Mouse (Mus musculus): ENCODE results near the gene Iqgap2. TPM values are rescaled to one million over a fixed set of nuclear protein-coding genes. Genes with fewer than 3 reads are reported as not detected.
A peak's percentile ranks its signal among the peaks of the same experiment; 100 is the strongest.

The Iqgap2 gene
- polyA plus RNA-seq, 1 experiment from 2014 or later, result 4.8 TPM

GRCm38 (mm10) chr13:95685736-95686135 lies 206.0 kb downstream of the Iqgap2 start:
- no peaks in the 10 kb centered on the region for H3K9me3 ChIP-seq (ENCODE audit: control insufficient read depth, low read length)
- H3K27ac ChIP-seq (replicated peaks; ENCODE audit: low read depth, low read length), result no peak overlapping the region
- DNase-seq (no peak), ATAC-seq (ENCODE audit: low FRiP score, low TSS enrichment) (no peak)
- H3K27me3 ChIP-seq (ENCODE audit: control insufficient read depth, insufficient read depth, low read length), result no peaks in the 10 kb centered on the region
- no peaks in the 10 kb centered on the region for H3K36me3 ChIP-seq (ENCODE audit: control insufficient read depth, insufficient read depth, low read length)
- no peaks in the 10 kb centered on the region for H3K4me1 ChIP-seq (ENCODE audit: control insufficient read depth, insufficient read depth, low read length)
- 87% methylated on average over 5 of the region's 5 CpGs for WGBS
- H3K4me2 ChIP-seq (ENCODE audit: low read length), result no peak overlapping the region
- no peak overlapping the region for H3K9ac ChIP-seq (replicated peaks; ENCODE audit: low read length)
- H3K4me3 ChIP-seq (replicated peaks; ENCODE audit: low read depth, low read length), result no peak overlapping the region

GRCm38 (mm10) chr13:95684656-95685244 lies 207.0 kb downstream of the Iqgap2 start:
- Histone ChIP-seq H3K27me3 (ENCODE audit: control insufficient read depth, insufficient read depth, low read length) (no peaks in the 10 kb centered on the region), H3K4me1 (ENCODE audit: control insufficient read depth, insufficient read depth, low read length) (no peaks in the 10 kb centered on the region), H3K9me3 (ENCODE audit: control insufficient read depth, low read length) (no peaks in the 10 kb centered on the region), H3K9ac (replicated peaks; ENCODE audit: low read length) (no peak overlapping the region), H3K4me2 (ENCODE audit: low read length) (no peak overlapping the region), H3K4me3 (replicated peaks; ENCODE audit: low read depth, low read length) (no peak overlapping the region), H3K27ac (replicated peaks; ENCODE audit: low read depth, low read length) (no peak overlapping the region), H3K36me3 (ENCODE audit: control insufficient read depth, insufficient read depth, low read length) (no peaks in the 10 kb centered on the region)
- ATAC-seq (ENCODE audit: low FRiP score, low TSS enrichment) (no peak), DNase-seq (no peak)
- 96% methylated on average over 9 of the region's 9 CpGs for WGBS

GRCm38 (mm10) chr13:95679491-95679941 lies 212.2 kb downstream of the Iqgap2 start:
- 91% methylated on average over 4 of the region's 4 CpGs for WGBS
- no peaks in the 10 kb centered on the region for H3K27me3 ChIP-seq (ENCODE audit: control insufficient read depth, insufficient read depth, low read length)
- no peak overlapping the region for H3K4me3 ChIP-seq (replicated peaks; ENCODE audit: low read depth, low read length)
- H3K4me1 ChIP-seq (ENCODE audit: control insufficient read depth, insufficient read depth, low read length), result no peaks in the 10 kb centered on the region
- no peak overlapping the region for H3K9ac ChIP-seq (replicated peaks; ENCODE audit: low read length)
- no peaks in the 10 kb centered on the region for H3K36me3 ChIP-seq (ENCODE audit: control insufficient read depth, insufficient read depth, low read length)
- DNase-seq (no peak), ATAC-seq (ENCODE audit: low FRiP score, low TSS enrichment) (no peak)
- no peaks in the 10 kb centered on the region for H3K9me3 ChIP-seq (ENCODE audit: control insufficient read depth, low read length)
- H3K4me2 ChIP-seq (ENCODE audit: low read length), result no peak overlapping the region
- H3K27ac ChIP-seq (replicated peaks; ENCODE audit: low read depth, low read length), result no peak overlapping the region

- no peaks in the 10 kb centered on the region for H3K4me1 ChIP-seq (ENCODE audit: control insufficient read depth, insufficient read depth, low read length)
- no peak overlapping the region for H3K4me3 ChIP-seq (replicated peaks; ENCODE audit: low read depth, low read length)
- ATAC-seq (ENCODE audit: low FRiP score, low TSS enrichment), result no peak
- no peaks in the 10 kb centered on the region for H3K27me3 ChIP-seq (ENCODE audit: control insufficient read depth, insufficient read depth, low read length)
- H3K27ac ChIP-seq (replicated peaks; ENCODE audit: low read depth, low read length), result no peak overlapping the region
- no peak overlapping the region for H3K9ac ChIP-seq (replicated peaks; ENCODE audit: low read length)
- no peak overlapping the region for H3K4me2 ChIP-seq (ENCODE audit: low read length)
- WGBS, result 90% methylated on average over 5 of the region's 5 CpGs
- DNase-seq, result no peak
- no peaks in the 10 kb centered on the region for H3K9me3 ChIP-seq (ENCODE audit: control insufficient read depth, low read length)
- H3K36me3 ChIP-seq (ENCODE audit: control insufficient read depth, insufficient read depth, low read length), result no peaks in the 10 kb centered on the region
These were observed 212.6 kb downstream of the Iqgap2 start for GRCm38 (mm10) chr13:95679078-95679477.

- DNase-seq (no peak), ATAC-seq (ENCODE audit: low FRiP score, low TSS enrichment) (no peak)
- no peak overlapping the region for H3K27ac ChIP-seq (replicated peaks; ENCODE audit: low read depth, low read length)
- no peak overlapping the region for H3K9ac ChIP-seq (replicated peaks; ENCODE audit: low read length)
- no peaks in the 10 kb centered on the region for H3K4me1 ChIP-seq (ENCODE audit: control insufficient read depth, insufficient read depth, low read length)
- no peaks in the 10 kb centered on the region for H3K36me3 ChIP-seq (ENCODE audit: control insufficient read depth, insufficient read depth, low read length)
- H3K27me3 ChIP-seq (ENCODE audit: control insufficient read depth, insufficient read depth, low read length), result no peaks in the 10 kb centered on the region
- no peak overlapping the region for H3K4me2 ChIP-seq (ENCODE audit: low read length)
- 95% methylated on average over 7 of the region's 7 CpGs for WGBS
- H3K9me3 ChIP-seq (ENCODE audit: control insufficient read depth, low read length), result no peaks in the 10 kb centered on the region
- no peak overlapping the region for H3K4me3 ChIP-seq (replicated peaks; ENCODE audit: low read depth, low read length)
These were observed 219.3 kb downstream of the Iqgap2 start for GRCm38 (mm10) chr13:95672372-95672771.

- no peak overlapping the region for H3K4me2 ChIP-seq (ENCODE audit: low read length)
- no peaks in the 10 kb centered on the region for H3K9me3 ChIP-seq (ENCODE audit: control insufficient read depth, low read length)
- ATAC-seq (ENCODE audit: low FRiP score, low TSS enrichment) (no peak), DNase-seq (peak; percentile 24)
- no peak overlapping the region for H3K4me3 ChIP-seq (replicated peaks; ENCODE audit: low read depth, low read length)
- H3K4me1 ChIP-seq (ENCODE audit: control insufficient read depth, insufficient read depth, low read length), result no peaks in the 10 kb centered on the region
- no peaks in the 10 kb centered on the region for H3K27me3 ChIP-seq (ENCODE audit: control insufficient read depth, insufficient read depth, low read length)
- H3K36me3 ChIP-seq (ENCODE audit: control insufficient read depth, insufficient read depth, low read length), result no peaks in the 10 kb centered on the region
- 86% methylated on average over 9 of the region's 9 CpGs for WGBS
- H3K27ac ChIP-seq (replicated peaks; ENCODE audit: low read depth, low read length), result no peak overlapping the region
- H3K9ac ChIP-seq (replicated peaks; ENCODE audit: low read length), result no peak overlapping the region
These were observed 220.4 kb downstream of the Iqgap2 start for GRCm38 (mm10) chr13:95671108-95671897.

GRCm38 (mm10) chr13:95670534-95670933 lies 221.2 kb downstream of the Iqgap2 start:
- 94% methylated on average over 5 of the region's 5 CpGs for WGBS
- ATAC-seq (ENCODE audit: low FRiP score, low TSS enrichment) (no peak), DNase-seq (no peak)
- Histone ChIP-seq H3K4me1 (ENCODE audit: control insufficient read depth, insufficient read depth, low read length) (no peaks in the 10 kb centered on the region), H3K9me3 (ENCODE audit: control insufficient read depth, low read length) (no peaks in the 10 kb centered on the region), H3K4me3 (replicated peaks; ENCODE audit: low read depth, low read length) (no peak overlapping the region), H3K9ac (replicated peaks; ENCODE audit: low read length) (no peak overlapping the region), H3K27ac (replicated peaks; ENCODE audit: low read depth, low read length) (no peak overlapping the region), H3K36me3 (ENCODE audit: control insufficient read depth, insufficient read depth, low read length) (no peaks in the 10 kb centered on the region), H3K27me3 (ENCODE audit: control insufficient read depth, insufficient read depth, low read length) (no peaks in the 10 kb centered on the region), H3K4me2 (ENCODE audit: low read length) (no peak overlapping the region)

GRCm38 (mm10) chr13:95667260-95667659 lies 224.5 kb downstream of the Iqgap2 start:
- ATAC-seq (ENCODE audit: low FRiP score, low TSS enrichment) (no peak; the same call in 1 of the 2 replicates), DNase-seq (peak; percentile 69)
- Histone ChIP-seq H3K27me3 (ENCODE audit: control insufficient read depth, insufficient read depth, low read length) (no peaks in the 10 kb centered on the region), H3K9me3 (ENCODE audit: control insufficient read depth, low read length) (no peaks in the 10 kb centered on the region), H3K4me1 (ENCODE audit: control insufficient read depth, insufficient read depth, low read length) (no peaks in the 10 kb centered on the region), H3K36me3 (ENCODE audit: control insufficient read depth, insufficient read depth, low read length) (no peaks in the 10 kb centered on the region), H3K27ac (replicated peaks; ENCODE audit: low read depth, low read length) (no peak overlapping the region), H3K4me2 (ENCODE audit: low read length) (no peak overlapping the region), H3K4me3 (replicated peaks; ENCODE audit: low read depth, low read length) (no peak overlapping the region), H3K9ac (replicated peaks; ENCODE audit: low read length) (no peak overlapping the region)
- WGBS, result 29% methylated on average over 7 of the region's 7 CpGs
